Mouse (Mus musculus) liver, postnatal 0 days (tissue): Measurements from ENCODE around the gene Gm28047.

ENCODE experiments used
- CTCF ChIP-seq: sonication (generic); IDR thresholded peaks from 2 replicates; pipeline ENCODE4 v1.5.1; 2016; ENCODE audit warnings: antibody characterized with exemption, low read depth
- EP300 ChIP-seq: IDR thresholded peaks from 2 replicates; pipeline ENCODE4 v1.6.1; 2016; ENCODE audit warnings: antibody characterized with exemption, low read depth, mild to moderate bottlenecking

DNA sequence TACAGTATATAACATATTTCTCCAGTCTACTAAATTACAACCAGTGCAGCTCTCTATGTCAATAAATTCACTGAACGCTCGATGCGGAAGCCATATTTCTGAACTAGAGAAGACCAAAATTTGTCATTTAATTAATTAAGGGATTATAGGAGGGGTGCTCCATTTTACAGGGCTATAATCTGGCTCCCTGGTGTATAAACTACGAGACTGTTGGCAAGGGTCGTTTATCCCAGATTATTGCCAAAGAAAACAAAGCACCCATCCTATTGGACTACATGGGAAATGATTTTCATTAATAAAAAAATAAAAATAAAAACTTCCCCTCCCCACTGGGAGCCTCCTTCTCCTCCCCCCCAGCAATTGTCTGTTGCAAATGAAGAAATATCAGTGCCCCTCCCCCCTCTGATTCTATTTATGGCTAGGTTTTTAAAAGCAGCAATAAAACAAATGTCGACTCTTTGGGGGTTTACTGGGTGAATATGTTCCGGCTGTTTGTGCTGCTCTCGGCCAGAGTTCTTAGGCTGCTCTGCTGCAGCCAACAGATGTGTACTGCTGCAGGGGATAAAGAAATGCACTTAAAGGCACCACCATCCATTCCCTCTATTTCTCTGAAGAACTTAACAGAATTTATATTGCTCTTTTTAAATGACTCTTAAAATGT is 30.7 kb downstream of the Gm28047 start:
- TF ChIP-seq CTCF (no peak), EP300 (no peak)
